Mouse (Mus musculus) CH12.LX (cell line): ENCODE measurements around the gene Mpv17l2.

Source experiments
- CHD2 ChIP-seq: IDR thresholded peaks from 2 replicates; pipeline ENCODE4 v1.6.1; 2011; ENCODE audit warnings: low read length, improper control_type of control experiment
- CTCF ChIP-seq, 2 experiments: IDR thresholded peaks in 1 of 2; conservative IDR thresholded peaks in 1 of 2; 2 replicates each; pipeline ENCODE4 v1.5.1; 2011 to 2012; ENCODE audit warnings: low read depth in 2 of 2, low read length in 2 of 2, improper control_type of control experiment in 1 of 2, inconsistent platforms in 1 of 2, mild to moderate bottlenecking in 1 of 2, moderate library complexity in 1 of 2
- E2F4 ChIP-seq: IDR thresholded peaks from 2 replicates; pipeline ENCODE4 v1.6.1; 2011; ENCODE audit warnings: low read depth, low read length, improper control_type of control experiment; ENCODE audit not compliant: insufficient replicate concordance
- EP300 ChIP-seq: IDR thresholded peaks from 2 replicates; pipeline ENCODE4 v1.6.1; 2011; ENCODE audit warnings: low read length, improper control_type of control experiment
- ETS1 ChIP-seq: conservative IDR thresholded peaks from 2 replicates; pipeline ENCODE4 v1.6.1; 2012; ENCODE audit warnings: low read depth, mild to moderate bottlenecking, inconsistent platforms, low read length, improper control_type of control experiment, moderate library complexity
- KAT2A ChIP-seq: IDR thresholded peaks from 2 replicates; pipeline ENCODE4 v1.6.1; 2012; ENCODE audit warnings: low read length, improper control_type of control experiment, inconsistent platforms; ENCODE audit not compliant: insufficient replicate concordance
- MEF2A ChIP-seq: IDR thresholded peaks from 2 replicates; pipeline ENCODE4 v1.6.1; 2014; ENCODE audit warnings: low read depth, mild to moderate bottlenecking, inconsistent platforms, low read length, improper control_type of control experiment, borderline replicate concordance
- POLR2A ChIP-seq: IDR thresholded peaks from 2 replicates; pipeline ENCODE4 v1.6.1; 2011; ENCODE audit warnings: low read depth, mild to moderate bottlenecking, improper control_type of control experiment, low read length
- POLR2AphosphoS2 ChIP-seq: IDR thresholded peaks from 2 replicates; pipeline ENCODE4 v1.6.1; 2011; ENCODE audit warnings: low read depth, low read length, improper control_type of control experiment
- UBTF ChIP-seq: IDR thresholded peaks from 2 replicates; pipeline ENCODE4 v1.6.1; 2012; ENCODE audit warnings: low read depth, mild to moderate bottlenecking, inconsistent platforms, low read length, improper control_type of control experiment, moderate library complexity
- USF2 ChIP-seq: conservative IDR thresholded peaks from 2 replicates; pipeline ENCODE4 v1.6.1; 2011; ENCODE audit warnings: low read depth, low read length, improper control_type of control experiment
- ZKSCAN1 ChIP-seq: IDR thresholded peaks from 2 replicates; pipeline ENCODE4 v1.6.1; 2012; ENCODE audit warnings: low read depth, inconsistent platforms, low read length, improper control_type of control experiment, borderline replicate concordance
- ZMIZ1 ChIP-seq: IDR thresholded peaks from 2 replicates; pipeline ENCODE4 v1.6.1; 2012; ENCODE audit warnings: low read depth, mild to moderate bottlenecking, inconsistent platforms, low read length, improper control_type of control experiment

DNA sequence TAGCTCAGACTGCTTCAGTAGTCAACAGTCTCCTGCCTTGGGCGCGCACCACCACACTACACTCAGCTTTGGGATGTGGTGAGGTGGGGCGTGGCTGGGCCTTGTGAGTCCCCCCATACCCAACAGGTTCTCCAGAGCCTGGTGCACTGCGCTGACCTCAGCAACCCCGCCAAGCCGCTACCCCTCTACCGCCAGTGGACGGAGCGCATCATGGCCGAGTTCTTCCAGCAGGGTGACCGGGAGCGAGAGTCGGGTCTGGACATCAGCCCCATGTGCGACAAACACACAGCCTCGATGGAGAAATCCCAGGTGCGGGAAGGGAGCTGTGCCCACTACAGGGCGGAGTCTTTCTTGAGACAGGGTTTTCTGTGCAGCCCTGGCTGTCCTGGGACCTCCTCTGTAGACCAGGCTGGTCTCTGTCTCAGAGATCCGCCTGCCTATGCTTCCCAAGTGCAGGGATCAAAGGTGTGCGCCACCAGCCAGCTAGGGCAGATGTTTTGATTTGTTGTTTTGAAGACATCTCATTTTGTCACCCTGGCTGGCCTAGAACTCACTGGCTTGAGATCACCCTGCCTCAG lies 11.6 kb downstream of the Mpv17l2 start:
- TF ChIP-seq ZKSCAN1 (no peak), E2F4 (no peak), CTCF (conservative IDR thresholded peaks at IDR 0.05 in 1 of 2, IDR thresholded peaks at IDR 0.05 in 1 of 2; ENCODE audit: low read depth in 2 of 2, low read length in 2 of 2) (no peak), UBTF (no peak), USF2 (no peak), ZMIZ1 (no peak), POLR2A (no peak), KAT2A (no peak), EP300 (no peak), POLR2AphosphoS2 (no peak), ETS1 (no peak), MEF2A (no peak), CHD2 (no peak)
